Mouse (Mus musculus) stomach, postnatal 0 days (tissue): Measurements from ENCODE around the gene Mmp19.

Experiments used
- CTCF ChIP-seq: IDR thresholded peaks from 2 replicates; pipeline ENCODE4 v1.5.1; 2016; ENCODE audit warnings: antibody characterized with exemption, low read depth, mild to moderate bottlenecking, moderate library complexity
- EP300 ChIP-seq: optimal IDR thresholded peaks from 2 replicates; pipeline ENCODE3; 2016; ENCODE audit warnings: antibody characterized with exemption

GRCm38 (mm10) chr10:128837400-128837799 is 46.7 kb downstream of the Mmp19 start:
- TF ChIP-seq CTCF, result peak; percentile 39
- no peak for TF ChIP-seq EP300
